Mouse (Mus musculus): Measurements from ENCODE around the gene Fsip1.

The Fsip1 gene

GRCm38 (mm10) chr2:118124437-118124836 is 132.3 kb downstream of the Fsip1 start:
- no peak for DNase-seq (ENCODE audit: low spot score)

DNA sequence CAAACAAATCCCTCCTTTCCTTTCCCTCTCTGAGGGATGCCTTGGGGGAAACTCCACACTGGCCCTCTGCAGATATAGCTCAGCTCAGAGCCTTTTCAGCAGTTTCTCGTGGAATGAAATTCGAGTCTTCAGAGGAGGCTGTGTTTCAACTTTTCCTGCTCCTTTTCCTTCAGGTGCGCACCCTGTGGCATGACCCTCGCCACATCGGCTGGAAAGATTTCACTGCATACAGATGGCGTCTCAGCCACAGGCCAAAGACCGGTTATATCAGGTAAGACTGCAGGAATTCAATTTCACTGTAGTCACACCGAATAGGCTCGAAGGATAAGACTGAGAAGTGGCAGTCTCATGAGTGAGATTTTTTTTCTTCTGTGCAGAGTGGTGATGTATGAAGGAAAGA is 133.0 kb downstream of the Fsip1 start:
- no peak for DNase-seq (ENCODE audit: low spot score)

DNA sequence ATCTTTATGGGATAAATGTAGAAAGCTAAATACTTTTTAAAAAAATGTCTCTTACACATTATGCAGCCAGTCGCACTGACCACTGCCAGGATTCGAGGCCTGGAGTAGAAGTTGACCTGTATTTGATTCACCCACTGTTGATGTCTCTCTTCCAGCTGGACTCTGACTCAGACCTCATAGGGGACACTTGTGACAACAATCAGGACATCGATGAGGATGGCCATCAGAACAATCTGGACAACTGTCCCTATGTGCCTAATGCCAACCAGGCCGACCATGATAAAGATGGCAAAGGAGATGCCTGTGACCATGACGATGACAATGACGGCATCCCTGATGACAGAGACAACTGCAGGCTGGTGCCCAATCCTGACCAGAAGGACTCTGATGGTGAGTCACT is 134.5 kb downstream of the Fsip1 start:
- DNase-seq (ENCODE audit: low spot score) = no peak

DNA sequence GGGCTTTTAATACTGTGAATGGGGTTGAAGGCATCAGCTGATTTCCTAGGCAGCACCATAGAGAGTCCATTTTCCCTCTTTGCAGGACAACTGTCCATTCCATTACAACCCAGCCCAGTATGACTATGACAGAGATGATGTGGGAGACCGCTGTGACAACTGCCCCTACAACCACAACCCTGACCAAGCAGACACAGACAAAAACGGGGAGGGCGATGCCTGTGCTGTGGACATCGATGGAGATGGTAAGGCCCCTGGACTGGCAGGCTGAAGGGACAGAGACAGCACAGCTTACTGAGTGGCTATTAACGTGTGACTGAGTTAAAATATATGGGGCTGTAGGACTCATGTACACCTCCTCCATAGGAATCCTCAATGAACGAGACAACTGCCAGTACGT is 136.0 kb downstream of the Fsip1 start:
- DNase-seq (ENCODE audit: low spot score) = no peak

DNA sequence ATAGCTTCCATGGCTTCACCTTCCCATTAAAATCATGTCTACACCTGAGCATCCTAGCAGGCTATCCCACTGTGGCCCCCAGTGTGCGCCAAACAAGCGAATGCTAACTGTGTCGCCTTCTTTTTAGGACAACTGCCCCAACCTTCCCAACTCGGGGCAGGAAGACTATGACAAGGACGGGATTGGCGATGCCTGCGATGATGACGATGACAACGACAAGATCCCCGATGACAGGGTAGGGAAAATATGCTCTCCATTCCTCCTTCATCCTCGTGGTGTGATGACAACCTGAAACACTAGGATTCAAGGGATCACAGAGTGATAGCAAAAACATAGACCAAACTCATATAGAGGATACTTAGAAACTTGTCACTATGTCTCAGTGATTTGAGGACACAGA is 136.7 kb downstream of the Fsip1 start:
- no peak for DNase-seq (ENCODE audit: low spot score)

DNA sequence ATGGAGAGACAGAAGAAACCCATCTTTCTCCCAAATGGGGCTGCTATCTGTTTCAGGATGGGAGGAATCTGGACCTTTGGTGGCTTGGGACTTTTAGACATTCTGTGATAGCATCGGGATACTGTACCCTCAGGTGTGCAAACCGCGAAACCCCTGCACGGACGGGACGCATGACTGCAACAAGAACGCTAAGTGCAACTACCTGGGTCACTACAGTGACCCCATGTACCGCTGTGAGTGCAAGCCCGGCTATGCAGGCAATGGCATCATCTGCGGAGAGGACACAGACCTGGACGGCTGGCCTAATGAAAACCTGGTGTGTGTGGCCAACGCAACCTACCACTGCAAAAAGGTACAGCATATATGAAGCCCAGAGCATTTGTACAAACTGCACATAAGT is 137.1 kb downstream of the Fsip1 start:
- DNase-seq (ENCODE audit: low spot score) = no peak

- DNase-seq (ENCODE audit: low spot score) = no peak
Measured at GRCm38 (mm10) chr2:118118515-118118914, 138.3 kb downstream of the Fsip1 start.

GRCm38 (mm10) chr2:118118045-118118444 is 138.7 kb downstream of the Fsip1 start:
- DNase-seq (ENCODE audit: low spot score) = no peak

DNA sequence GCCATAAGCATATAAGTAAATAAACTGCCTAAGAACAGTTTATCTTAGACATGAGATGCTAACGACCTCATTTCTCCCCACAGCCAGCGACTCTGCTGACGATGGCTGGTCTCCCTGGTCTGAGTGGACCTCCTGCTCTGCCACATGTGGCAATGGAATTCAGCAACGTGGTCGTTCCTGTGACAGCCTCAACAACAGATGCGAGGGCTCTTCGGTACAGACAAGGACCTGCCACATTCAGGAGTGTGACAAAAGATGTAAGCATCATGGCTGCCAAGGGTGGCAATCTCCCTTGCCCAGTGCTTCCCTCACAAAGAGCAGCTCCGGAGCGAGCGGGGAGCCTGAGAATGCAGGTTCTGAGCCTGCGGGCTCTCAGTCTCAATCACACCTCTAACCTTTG is 139.4 kb downstream of the Fsip1 start:
- DNase-seq (ENCODE audit: low spot score) = no peak

DNA sequence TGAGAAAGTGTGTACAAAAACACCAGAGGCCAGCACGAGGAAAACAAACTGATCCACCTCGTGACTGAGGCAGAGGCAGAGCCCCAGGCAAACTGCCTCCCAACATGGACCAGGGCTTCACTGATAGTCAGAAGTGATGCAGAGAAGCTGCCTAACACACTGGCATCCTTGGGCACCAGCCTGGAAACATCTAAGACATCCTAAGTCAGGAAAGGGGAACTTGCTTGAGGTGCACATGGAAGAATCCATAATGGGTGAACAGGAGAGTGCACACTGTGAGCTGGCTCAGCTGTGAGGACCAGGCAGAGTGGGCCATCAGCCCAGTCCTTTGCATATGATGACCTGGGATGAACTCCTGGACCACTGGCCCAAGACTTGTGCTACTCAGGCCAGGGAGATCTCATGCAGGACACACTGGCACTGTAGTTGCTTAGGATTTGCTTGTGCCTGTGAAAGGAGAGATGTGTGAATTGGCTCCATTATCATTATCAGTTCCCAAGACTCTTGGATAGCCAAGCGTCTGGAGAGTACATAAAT is 139.9 kb downstream of the Fsip1 start:
- no peak for DNase-seq (ENCODE audit: low spot score)

- no peak for DNase-seq (ENCODE audit: low spot score)
Measured at GRCm38 (mm10) chr2:118116180-118116579, 140.6 kb downstream of the Fsip1 start.

DNA sequence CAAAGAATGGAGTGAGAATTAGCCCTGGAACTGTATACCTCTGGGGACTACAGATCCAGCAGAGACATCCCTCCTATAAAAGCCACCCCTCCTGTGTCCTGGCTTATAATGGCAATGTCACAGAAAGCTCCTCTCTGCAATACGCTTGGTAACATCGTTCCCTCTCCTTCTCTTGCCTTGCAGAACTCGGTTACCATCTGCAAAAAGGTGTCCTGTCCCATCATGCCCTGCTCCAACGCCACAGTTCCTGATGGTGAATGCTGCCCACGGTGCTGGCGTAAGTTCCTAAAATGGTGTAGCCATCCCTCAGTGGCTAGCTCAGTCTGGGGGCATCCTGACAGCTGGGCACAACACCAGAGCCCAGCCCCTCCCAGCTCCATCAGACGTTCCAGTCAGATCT is 141.1 kb downstream of the Fsip1 start:
- DNase-seq (ENCODE audit: low spot score) = no peak

- no peak for DNase-seq (ENCODE audit: low spot score)
Measured at GRCm38 (mm10) chr2:118114671-118115070, 142.1 kb downstream of the Fsip1 start.

- DNase-seq (ENCODE audit: low spot score) = peak; percentile 61
Measured at GRCm38 (mm10) chr2:118113808-118114524, 142.8 kb downstream of the Fsip1 start.

GRCm38 (mm10) chr2:118112846-118113479 is 143.8 kb downstream of the Fsip1 start:
- peak; percentile 40 for DNase-seq (ENCODE audit: low spot score)

DNA sequence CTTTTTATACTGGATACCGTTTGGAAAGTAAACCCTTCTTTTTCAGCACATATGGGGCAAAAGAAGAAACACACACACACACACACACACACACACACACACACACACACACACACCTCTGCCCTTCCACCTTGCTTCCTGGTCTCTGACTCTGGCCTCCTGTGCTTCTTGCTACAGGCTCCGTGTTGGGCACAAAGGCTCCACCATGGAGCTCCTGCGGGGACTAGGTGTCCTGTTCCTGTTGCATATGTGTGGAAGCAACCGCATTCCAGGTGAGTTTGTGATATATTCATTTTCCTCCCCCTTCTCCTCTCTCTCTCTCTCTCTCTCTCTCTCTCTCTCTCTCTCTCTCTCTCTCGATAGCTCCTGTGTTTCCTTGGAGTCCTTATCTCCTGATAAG is 144.3 kb downstream of the Fsip1 start:
- DNase-seq (ENCODE audit: low spot score) = no peak

DNA sequence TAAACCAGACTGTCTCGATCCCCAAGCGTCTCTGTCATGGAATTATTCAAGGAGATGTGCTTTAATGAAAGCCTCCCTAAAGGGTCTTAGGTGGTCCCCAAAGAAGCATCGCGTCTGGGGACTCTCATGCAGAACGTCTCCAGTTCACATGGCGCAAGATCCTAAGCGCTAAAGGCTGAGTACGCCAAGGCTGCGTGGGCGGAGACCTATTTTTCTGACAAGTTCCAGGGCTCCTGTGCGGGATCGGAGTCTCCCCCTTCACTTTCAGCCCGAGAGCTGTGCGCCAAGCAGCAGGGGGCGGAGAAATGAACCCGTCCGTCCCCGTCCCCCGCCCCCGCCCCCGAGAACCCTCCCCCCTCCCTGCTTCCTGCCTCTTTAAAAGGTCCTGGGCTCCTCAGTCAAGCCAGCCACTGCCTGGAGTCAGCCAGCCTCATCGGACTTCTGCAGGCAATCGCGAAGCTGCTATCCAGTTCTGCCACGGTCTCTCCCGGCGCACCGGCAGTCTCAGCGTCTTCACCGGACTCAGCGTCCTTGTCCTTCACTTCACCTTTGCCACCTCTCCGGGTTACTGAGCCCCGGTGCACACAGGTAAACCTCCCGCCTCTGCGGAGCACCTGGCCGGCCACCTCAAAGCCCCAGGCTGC is 145.2 kb downstream of the Fsip1 start, which contains the start of gene Thbs1:
Gene Thbs1 (plus strand): TSS at position 389 of the 644 bp plus-strand sequence.
- DNase-seq (ENCODE audit: low spot score) = peak; percentile 80

- DNase-seq (ENCODE audit: low spot score) = peak; percentile 89
Measured at GRCm38 (mm10) chr2:118111116-118111487, 145.7 kb downstream of the Fsip1 start.

DNA sequence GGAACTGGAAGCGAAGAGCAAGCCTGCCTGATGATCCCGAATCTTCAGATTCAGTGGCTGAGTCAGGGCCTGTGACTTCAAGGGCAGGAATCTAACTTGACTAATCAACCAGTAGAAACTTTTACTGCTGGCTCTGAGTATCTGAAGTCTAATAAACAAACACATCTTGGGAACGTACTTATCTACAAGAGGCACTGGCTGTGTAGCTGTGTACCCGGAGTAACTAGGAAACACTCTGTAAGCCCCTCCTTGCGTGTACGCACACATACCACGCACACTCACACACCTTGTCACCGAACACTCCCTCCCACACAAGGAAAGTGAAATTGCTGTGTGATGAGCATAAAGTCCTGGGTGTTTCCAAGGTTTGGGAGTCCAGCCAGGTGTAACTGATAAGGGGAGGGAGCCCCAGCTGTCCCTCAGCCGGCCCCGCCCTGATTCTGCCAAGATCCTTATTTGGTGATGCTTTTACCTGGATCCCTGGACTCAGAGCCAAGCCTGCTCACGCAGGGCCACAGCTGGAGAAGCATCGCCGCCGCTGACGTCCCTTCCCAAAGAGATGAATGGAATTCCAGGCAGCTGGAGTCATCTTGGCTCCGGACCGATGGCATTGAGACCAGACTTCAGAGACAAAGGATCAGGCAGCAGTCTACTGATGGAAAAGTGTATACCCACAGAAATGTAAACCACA is 146.4 kb downstream of the Fsip1 start:
- DNase-seq (ENCODE audit: low spot score) = peak; percentile 62

- DNase-seq (ENCODE audit: low spot score) = no peak
Measured at GRCm38 (mm10) chr2:118102169-118102568, 154.6 kb downstream of the Fsip1 start.

- no peak for DNase-seq (ENCODE audit: low spot score)
Measured at GRCm38 (mm10) chr2:118099104-118099503, 157.7 kb downstream of the Fsip1 start.

DNA sequence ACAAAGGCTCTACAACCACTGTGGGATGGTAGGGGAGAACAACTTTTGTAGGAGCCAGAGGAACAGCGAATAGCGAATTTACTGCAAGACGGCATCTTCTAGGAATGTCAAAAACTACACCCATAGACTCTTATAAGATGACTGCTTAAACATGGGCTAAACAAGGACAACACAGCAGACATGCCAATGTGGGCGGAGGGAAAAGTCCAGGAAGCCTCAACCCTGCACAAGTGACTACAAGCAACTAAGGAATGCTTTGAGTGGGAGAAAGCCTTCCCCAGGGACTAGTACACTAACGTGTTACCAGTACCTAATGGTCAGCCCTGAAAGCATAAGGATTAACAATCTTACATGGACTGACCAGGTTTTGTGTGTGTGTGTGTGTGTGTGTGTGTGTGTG is 165.5 kb downstream of the Fsip1 start:
- no peak for DNase-seq (ENCODE audit: low spot score)

Measured in ovary, postnatal 36 days (tissue).